Mouse (Mus musculus) heart, postnatal 10 days (tissue): ENCODE data around the gene Pla2g4b. TPM values are rescaled to one million over a fixed set of nuclear protein-coding genes. Genes with fewer than 3 reads are reported as not detected.

Experiments used
- microRNA-seq, 2 experiments: library from miRNA; unstranded; fragments of <30 nt; microRNA quantifications; one replicate each; pipeline ENCODE4 v1.2.0; 2022
- total RNA-seq, 2 experiments: library from RNA; stranded (reverse); gene quantifications; 2 replicates each; pipeline ENCODE4 v1.2.3; 2021

The Pla2g4b gene
- total RNA-seq, 2 experiments from 2014 or later: 1.7 to 1.8 TPM

Small RNA genes lying within 50 kb of the gene (microRNA-seq; reads per million reads assigned to microRNA genes)
- gene Mir7665: 0 reads per million in 2 experiments

Other genes starting within 250 kb of the Pla2g4b start
- gene Rpap1, start 245.9 kb upstream of the Pla2g4b start, total RNA-seq: 10 to 100 TPM; 13.7 to 14.4 TPM
- gene Tyro3, start 235.7 kb upstream of the Pla2g4b start, total RNA-seq: 1 to 10 TPM; 5.0 to 6.6 TPM
- gene Mga, start 136.2 kb upstream of the Pla2g4b start, total RNA-seq: 10 to 100 TPM; 53.2 to 54.4 TPM
- gene Mapkbp1, start 60.7 kb upstream of the Pla2g4b start, total RNA-seq: 10 to 100 TPM; 11.8 to 12.7 TPM
- 10 to 100 TPM; 10.8 to 11.4 TPM for gene Jmjd7, start 5.9 kb upstream of the Pla2g4b start, total RNA-seq
- gene Gm28042, start 5.9 kb upstream of the Pla2g4b start, total RNA-seq: under 1 TPM; 0.74 to 0.93 TPM
- gene Ehd4, start 121.2 kb downstream of the Pla2g4b start, total RNA-seq: 100 to 1,000 TPM; 514 to 538 TPM
- 1 to 10 TPM; 1.8 to 3.2 TPM for gene Pla2g4e, start 211.9 kb downstream of the Pla2g4b start, total RNA-seq